Mouse (Mus musculus) brain, embryonic 18.5 days (tissue): Measurements from ENCODE around the gene Ces1e.

ENCODE experiments used
- DNase-seq: peaks from one replicate; pipeline ENCODE4 v3.0.0-alpha.2; 2012; ENCODE audit warnings: low read depth, low spot score

Ces1e gene

GRCm38 (mm10) chr8:93176593-93176992, 52.8 kb downstream of the Ces1e start:
- DNase-seq, result no peak

DNA sequence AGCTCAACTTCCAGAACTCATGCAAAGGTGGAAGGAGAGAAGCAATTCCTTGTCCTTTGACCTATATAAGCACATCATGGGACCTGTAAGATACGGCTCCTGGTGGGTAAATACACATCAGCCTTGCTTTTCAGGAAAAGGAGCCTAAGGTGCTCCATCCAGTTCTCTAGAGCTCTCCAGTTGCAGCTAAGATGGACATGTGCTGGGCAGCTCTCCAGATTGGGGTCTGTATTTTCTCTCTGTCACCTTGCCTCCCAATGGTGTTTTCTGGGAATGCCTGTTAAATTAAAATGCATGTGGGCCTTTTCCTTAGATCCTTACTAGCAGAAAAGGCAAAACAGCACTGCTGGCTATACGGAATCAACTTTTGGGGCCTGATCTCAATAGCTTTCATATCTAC, 54.9 kb downstream of the Ces1e start:
- DNase-seq, result no peak

GRCm38 (mm10) chr8:93171846-93172590, 57.4 kb downstream of the Ces1e start:
- DNase-seq, result no peak

GRCm38 (mm10) chr8:93163363-93163762, 66.1 kb downstream of the Ces1e start:
- no peak for DNase-seq

DNA sequence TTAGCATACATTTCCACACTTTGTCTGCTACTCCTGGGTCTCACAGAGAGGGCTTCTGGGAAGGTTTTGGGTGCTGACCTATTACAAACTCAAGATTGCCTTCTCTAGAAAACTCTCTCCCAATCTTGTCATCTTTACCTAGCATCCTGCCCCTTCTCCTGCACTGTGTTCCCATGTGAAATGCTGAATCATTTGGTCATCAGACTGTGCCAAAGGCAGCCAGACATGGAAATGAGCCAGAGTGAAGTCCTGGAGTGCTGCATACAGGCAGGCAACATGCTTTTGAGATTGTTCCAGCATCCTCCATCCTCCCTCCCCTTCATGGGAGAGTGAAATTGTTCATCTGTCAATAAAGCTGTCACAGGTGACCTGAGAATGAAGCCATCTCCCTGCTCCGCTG, 78.0 kb downstream of the Ces1e start:
- no peak for DNase-seq
